Mouse (Mus musculus): Measurements from ENCODE around the gene Sipa1l2.

- TF ChIP-seq CTCF (IDR thresholded peaks at IDR 0.05; ENCODE audit: low read depth) (no peak), EP300 (IDR thresholded peaks at IDR 0.05; ENCODE audit: low read depth) (no peak)
These were observed 87.0 kb downstream of the Sipa1l2 start for GRCm38 (mm10) chr8:125482491-125483096.
